Mouse (Mus musculus): Measurements from ENCODE around the gene Ephb4.
A peak's percentile ranks its signal among the peaks of the same experiment; 100 is the strongest.

Gene Ephb4

GRCm38 (mm10) chr5:137349384-137350204, at the start of gene Ephb4:
Gene Ephb4, plus strand, starts transcription at chr5:137350109.
- DNase-seq (ENCODE audit: low read depth, low spot score), result peak; percentile 91

- no peak for DNase-seq (ENCODE audit: low read depth, low spot score)
These were observed 48.7 kb upstream of the Ephb4 start for GRCm38 (mm10) chr5:137301253-137301652.

GRCm38 (mm10) chr5:137303609-137304008, 46.3 kb upstream of the Ephb4 start:
- no peak for DNase-seq (ENCODE audit: low read depth, low spot score)

GRCm38 (mm10) chr5:137304165-137304564, 45.7 kb upstream of the Ephb4 start:
- DNase-seq (ENCODE audit: low read depth, low spot score), result no peak

- DNase-seq (ENCODE audit: low read depth, low spot score), result no peak
These were observed 45.1 kb upstream of the Ephb4 start for GRCm38 (mm10) chr5:137304816-137305215.

- DNase-seq (ENCODE audit: low read depth, low spot score), result no peak
These were observed 44.1 kb upstream of the Ephb4 start for GRCm38 (mm10) chr5:137305822-137306221.

- no peak for DNase-seq (ENCODE audit: low read depth, low spot score)
These were observed 43.4 kb upstream of the Ephb4 start for GRCm38 (mm10) chr5:137306439-137307005.

GRCm38 (mm10) chr5:137307071-137307912, 42.6 kb upstream of the Ephb4 start, which contains the start of gene Srrt:
Gene Srrt, minus strand, starts transcription at chr5:137307674.
- DNase-seq (ENCODE audit: low read depth, low spot score), result peak; percentile 91

GRCm38 (mm10) chr5:137308356-137308755, 41.6 kb upstream of the Ephb4 start:
- no peak for DNase-seq (ENCODE audit: low read depth, low spot score)

GRCm38 (mm10) chr5:137313466-137314192, 36.3 kb upstream of the Ephb4 start:
- DNase-seq (ENCODE audit: low read depth, low spot score), result no peak

GRCm38 (mm10) chr5:137314193-137315083, 35.5 kb upstream of the Ephb4 start, which contains the start of gene Trip6:
Gene Trip6, minus strand, starts transcription at chr5:137314404.
- DNase-seq (ENCODE audit: low read depth, low spot score), result peak; percentile 91

- DNase-seq (ENCODE audit: low read depth, low spot score), result no peak
These were observed 34.6 kb upstream of the Ephb4 start for GRCm38 (mm10) chr5:137315084-137315903.

- no peak for DNase-seq (ENCODE audit: low read depth, low spot score)
These were observed 32.5 kb upstream of the Ephb4 start for GRCm38 (mm10) chr5:137317361-137317760.

- no peak for DNase-seq (ENCODE audit: low read depth, low spot score)
These were observed 31.3 kb upstream of the Ephb4 start for GRCm38 (mm10) chr5:137318570-137318969.

GRCm38 (mm10) chr5:137320996-137321395, 28.9 kb upstream of the Ephb4 start:
- DNase-seq (ENCODE audit: low read depth, low spot score), result no peak

- DNase-seq (ENCODE audit: low read depth, low spot score), result no peak
These were observed 19.0 kb upstream of the Ephb4 start for GRCm38 (mm10) chr5:137330910-137331309.

- no peak for DNase-seq (ENCODE audit: low read depth, low spot score)
These were observed 16.9 kb upstream of the Ephb4 start for GRCm38 (mm10) chr5:137332857-137333511.

- peak; percentile 89 for DNase-seq (ENCODE audit: low read depth, low spot score)
These were observed 16.3 kb upstream of the Ephb4 start, which contains the start of gene Slc12a9 for GRCm38 (mm10) chr5:137333512-137334174. Gene Slc12a9, minus strand, starts transcription at chr5:137333597.

Data from embryo, embryonic 11.5 days (tissue).